Mouse (Mus musculus): ENCODE measurements around the gene Itgb4. TPM values are rescaled to one million over a fixed set of nuclear protein-coding genes. Genes with fewer than 3 reads are reported as not detected.

Itgb4 gene
- 0.26 TPM for polyA plus RNA-seq (2014; fragmentation: Illumina TruSeq; extraction: RNeasy Lipid Tissue Mini Kit (QIAGEN cat#74804); ENCODE audit: low replicate concordance)

DNA sequence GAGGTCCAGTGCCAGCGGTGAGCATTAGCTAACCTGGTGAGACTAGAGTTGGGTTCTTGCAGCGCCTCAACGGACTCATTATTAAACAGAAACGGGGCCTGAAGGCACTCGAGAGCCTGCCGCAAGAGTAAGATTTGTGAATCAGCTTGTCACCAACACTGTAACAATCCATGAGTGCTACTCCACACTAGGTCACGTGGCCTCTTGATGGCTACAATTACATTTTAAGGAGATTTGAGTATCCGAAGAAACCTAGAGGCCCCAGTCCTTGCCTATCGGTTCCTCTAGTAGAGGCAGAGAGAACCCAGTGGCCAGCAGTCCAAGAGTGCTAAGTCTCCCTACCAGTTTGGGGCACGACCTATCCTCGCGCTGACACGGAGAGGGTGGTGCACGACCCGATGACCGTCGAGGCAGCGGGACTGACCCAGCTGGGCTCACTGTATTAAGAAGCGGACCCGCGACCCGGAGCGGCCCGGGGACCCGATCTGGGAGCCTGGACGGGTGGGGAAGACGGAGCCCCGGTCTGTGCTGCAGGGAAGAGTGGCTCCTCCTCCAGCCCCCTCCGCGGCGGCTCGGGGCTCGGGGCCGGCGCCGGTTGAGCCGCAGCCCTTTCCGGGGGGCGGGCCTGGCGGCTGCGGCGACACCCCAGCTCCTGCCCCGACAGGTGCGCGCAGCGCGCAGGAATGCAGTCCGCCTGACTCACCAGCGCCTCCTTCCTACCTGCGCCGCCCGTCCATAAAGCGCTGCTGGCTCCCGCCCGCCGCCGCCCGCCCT lies at the start of gene Itgb4:
Gene Itgb4, plus strand, starts transcription at position 401 of the 774 bp plus-strand sequence.

DNA sequence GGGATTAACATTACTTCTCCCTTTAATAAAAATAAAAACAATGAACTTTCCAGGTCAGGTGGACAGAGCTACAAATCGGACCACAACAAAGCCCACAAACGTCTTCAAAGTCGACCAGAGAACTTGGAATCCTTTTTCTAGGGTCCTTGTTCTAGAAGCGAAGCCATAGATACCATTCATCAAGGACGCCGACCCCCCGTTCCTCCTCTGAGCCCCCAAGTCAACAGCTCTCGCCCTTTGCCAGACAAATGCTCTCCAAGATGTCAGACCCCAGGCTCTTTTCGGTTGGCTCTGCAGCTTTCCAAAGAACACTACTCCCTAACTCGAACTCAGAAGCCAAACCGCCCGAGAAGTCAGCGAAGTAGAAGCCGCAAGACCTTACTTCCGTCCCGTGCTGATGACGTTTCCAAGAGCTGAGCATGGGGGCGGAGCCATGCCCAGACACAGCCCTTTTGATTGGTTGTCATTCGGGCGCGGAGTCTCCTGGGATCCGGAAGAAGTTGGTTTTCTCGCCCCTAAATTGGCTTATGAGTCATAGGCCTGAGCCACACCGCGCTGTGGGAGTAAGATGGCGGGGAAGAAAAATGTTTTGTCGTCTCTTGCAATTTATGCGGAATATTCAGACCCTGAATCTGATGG lies 41.3 kb upstream of the Itgb4 start, which contains the start of the genes Sap30bp and Recql5:
Gene Sap30bp, plus strand, starts transcription at position 175 of the 639 bp plus-strand sequence.
Gene Recql5, minus strand, starts transcription at position 370 of the 639 bp plus-strand sequence.

DNA sequence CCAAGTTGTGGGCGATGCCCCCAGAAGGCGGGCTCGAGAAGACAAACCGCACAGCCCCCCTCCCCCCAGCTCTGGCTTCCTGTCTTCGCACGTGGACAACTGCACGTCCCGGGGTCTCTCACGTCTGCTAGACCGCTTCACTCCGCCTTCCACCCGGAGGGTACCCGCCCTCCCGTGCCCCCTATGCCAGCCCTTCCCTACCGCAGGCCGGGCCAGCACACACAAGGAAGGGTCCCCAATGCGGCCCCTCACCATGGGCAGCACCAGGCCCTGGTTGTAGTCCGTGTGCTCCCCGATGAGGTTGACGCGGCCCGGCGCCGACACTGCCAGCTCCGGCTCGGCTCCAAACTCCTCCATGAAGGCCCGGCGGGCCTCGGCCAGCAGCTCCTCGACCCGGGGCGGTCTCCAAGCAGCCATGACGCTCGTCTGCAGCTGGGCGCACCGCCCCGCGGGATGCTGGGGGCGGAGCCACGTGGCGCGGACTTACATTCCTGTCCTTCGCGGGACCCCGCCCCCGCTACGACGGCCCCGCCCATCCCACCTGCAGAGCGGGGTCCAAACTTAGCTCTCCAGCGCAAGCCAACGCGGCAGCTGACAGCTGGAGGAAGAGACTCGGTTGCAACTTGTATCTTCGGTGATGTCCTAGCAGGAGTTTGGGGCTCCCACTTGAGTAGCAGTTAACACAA lies 37.9 kb downstream of the Itgb4 start, which contains the start of gene Galk1:
Gene Galk1, minus strand, starts transcription at position 458 of the 686 bp plus-strand sequence.

DNA sequence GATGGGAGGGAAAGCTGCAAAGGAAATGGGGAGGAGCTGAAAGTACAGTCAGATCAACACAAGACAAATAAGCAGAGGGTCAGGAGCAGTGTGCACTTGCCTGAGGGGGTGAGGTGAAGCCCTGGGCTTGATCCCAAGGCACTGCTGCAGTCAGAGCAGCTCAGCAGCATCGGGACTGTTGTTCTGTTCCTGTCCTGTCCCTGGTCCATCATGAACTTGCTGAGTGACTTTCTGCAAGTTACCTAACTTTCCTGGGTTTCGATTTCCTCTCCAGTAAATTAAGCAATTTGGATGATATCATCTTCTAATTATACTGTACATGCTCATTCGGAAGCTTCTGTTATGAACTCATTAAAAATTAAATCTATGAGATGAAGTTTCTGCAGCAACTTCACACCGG lies 53.2 kb downstream of the Itgb4 start, which contains the start of gene H3f3b:
Gene H3f3b, minus strand, starts transcription at position 207 of the 400 bp plus-strand sequence.

DNA sequence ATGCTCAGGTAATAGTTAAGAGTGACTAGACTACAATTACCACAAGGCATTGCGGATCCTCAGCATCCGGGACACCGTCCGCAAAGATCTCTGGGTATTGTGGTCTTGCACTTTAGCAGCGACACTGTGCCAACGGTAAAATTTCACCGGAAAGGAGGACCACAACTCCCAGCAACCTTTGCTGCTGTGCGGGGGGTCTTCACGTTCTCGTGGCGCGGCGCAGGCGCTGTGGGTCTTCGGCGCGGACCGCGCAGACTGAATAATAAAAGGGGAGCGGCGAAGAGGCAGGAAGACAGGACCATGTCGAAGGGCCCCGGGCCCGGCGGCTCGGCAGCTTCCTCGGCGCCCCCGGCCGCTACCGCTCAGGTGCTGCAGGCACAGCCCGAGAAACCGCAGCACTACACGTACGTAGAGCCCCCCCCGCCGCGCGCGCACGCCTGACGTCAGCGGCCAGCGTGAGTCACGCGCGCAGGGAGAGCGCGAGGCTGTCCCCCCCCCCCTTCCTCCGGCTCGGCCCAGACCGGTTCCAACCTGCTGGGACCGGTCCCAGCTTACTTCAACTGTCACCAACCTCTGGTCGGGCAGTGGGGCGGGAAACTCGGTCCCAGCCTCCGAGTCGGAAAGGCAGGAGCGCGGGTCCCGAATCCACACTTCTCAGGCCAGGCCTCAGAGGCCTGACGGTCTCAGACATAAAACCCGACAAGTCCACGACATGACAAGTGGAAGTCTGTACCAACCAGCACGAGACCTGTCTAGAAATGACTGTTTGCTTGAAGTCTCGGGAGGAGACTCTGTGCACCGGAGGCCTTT lies 55.8 kb downstream of the Itgb4 start, which contains the start of gene Unk:
Gene Unk, plus strand, starts transcription at position 235 of the 810 bp plus-strand sequence.

Other genes with a start within 250 kb of the Itgb4 start
- gene Tmem94, start 209.3 kb upstream of the Itgb4 start, polyA plus RNA-seq (2014; fragmentation: Illumina TruSeq; extraction: RNeasy Lipid Tissue Mini Kit (QIAGEN cat#74804); ENCODE audit: low replicate concordance): 0.59 TPM
- 0.26 TPM for gene Caskin2, start 161.1 kb upstream of the Itgb4 start, polyA plus RNA-seq (2014; fragmentation: Illumina TruSeq; extraction: RNeasy Lipid Tissue Mini Kit (QIAGEN cat#74804); ENCODE audit: low replicate concordance)
- not detected for gene Tsen54, start 160.0 kb upstream of the Itgb4 start, polyA plus RNA-seq (2014; fragmentation: Illumina TruSeq; extraction: RNeasy Lipid Tissue Mini Kit (QIAGEN cat#74804); ENCODE audit: low replicate concordance)
- gene Llgl2, start 150.7 kb upstream of the Itgb4 start, polyA plus RNA-seq (2014; fragmentation: Illumina TruSeq; extraction: RNeasy Lipid Tissue Mini Kit (QIAGEN cat#74804); ENCODE audit: low replicate concordance): 3.8 TPM
- 14.8 TPM for gene Myo15b, start 116.3 kb upstream of the Itgb4 start, polyA plus RNA-seq (2014; fragmentation: Illumina TruSeq; extraction: RNeasy Lipid Tissue Mini Kit (QIAGEN cat#74804); ENCODE audit: low replicate concordance)
- not detected for gene Smim5, start 74.7 kb upstream of the Itgb4 start, polyA plus RNA-seq (2014; fragmentation: Illumina TruSeq; extraction: RNeasy Lipid Tissue Mini Kit (QIAGEN cat#74804); ENCODE audit: low replicate concordance)
- 1.3 TPM for gene Smim6, start 62.7 kb upstream of the Itgb4 start, polyA plus RNA-seq (2014; fragmentation: Illumina TruSeq; extraction: RNeasy Lipid Tissue Mini Kit (QIAGEN cat#74804); ENCODE audit: low replicate concordance)
- 2.9 TPM for gene Sap30bp, start 41.4 kb upstream of the Itgb4 start, polyA plus RNA-seq (2014; fragmentation: Illumina TruSeq; extraction: RNeasy Lipid Tissue Mini Kit (QIAGEN cat#74804); ENCODE audit: low replicate concordance)
- gene Recql5, start 41.2 kb upstream of the Itgb4 start, polyA plus RNA-seq (2014; fragmentation: Illumina TruSeq; extraction: RNeasy Lipid Tissue Mini Kit (QIAGEN cat#74804); ENCODE audit: low replicate concordance): 1.3 TPM
- not detected for gene Galk1, start 38.0 kb downstream of the Itgb4 start, polyA plus RNA-seq (2014; fragmentation: Illumina TruSeq; extraction: RNeasy Lipid Tissue Mini Kit (QIAGEN cat#74804); ENCODE audit: low replicate concordance)
- gene H3f3b, start 53.3 kb downstream of the Itgb4 start, polyA plus RNA-seq (2014; fragmentation: Illumina TruSeq; extraction: RNeasy Lipid Tissue Mini Kit (QIAGEN cat#74804); ENCODE audit: low replicate concordance): 1,105 TPM
- 1.2 TPM for gene Unk, start 55.6 kb downstream of the Itgb4 start, polyA plus RNA-seq (2014; fragmentation: Illumina TruSeq; extraction: RNeasy Lipid Tissue Mini Kit (QIAGEN cat#74804); ENCODE audit: low replicate concordance)
- not detected for gene Unc13d, start 103.3 kb downstream of the Itgb4 start, polyA plus RNA-seq (2014; fragmentation: Illumina TruSeq; extraction: RNeasy Lipid Tissue Mini Kit (QIAGEN cat#74804); ENCODE audit: low replicate concordance)
- gene Wbp2, start 112.3 kb downstream of the Itgb4 start, polyA plus RNA-seq (2014; fragmentation: Illumina TruSeq; extraction: RNeasy Lipid Tissue Mini Kit (QIAGEN cat#74804); ENCODE audit: low replicate concordance): 15.3 TPM
- gene Trim47, start 152.5 kb downstream of the Itgb4 start, polyA plus RNA-seq (2014; fragmentation: Illumina TruSeq; extraction: RNeasy Lipid Tissue Mini Kit (QIAGEN cat#74804); ENCODE audit: low replicate concordance): 0.56 TPM
- 6.7 TPM for gene Trim65, start 156.4 kb downstream of the Itgb4 start, polyA plus RNA-seq (2014; fragmentation: Illumina TruSeq; extraction: RNeasy Lipid Tissue Mini Kit (QIAGEN cat#74804); ENCODE audit: low replicate concordance)
- gene Mrpl38, start 164.2 kb downstream of the Itgb4 start, polyA plus RNA-seq (2014; fragmentation: Illumina TruSeq; extraction: RNeasy Lipid Tissue Mini Kit (QIAGEN cat#74804); ENCODE audit: low replicate concordance): 1.9 TPM
- 2.9 TPM for gene Fbf1, start 193.5 kb downstream of the Itgb4 start, polyA plus RNA-seq (2014; fragmentation: Illumina TruSeq; extraction: RNeasy Lipid Tissue Mini Kit (QIAGEN cat#74804); ENCODE audit: low replicate concordance)
- 1.2 TPM for gene Ten1, start 224.1 kb downstream of the Itgb4 start, polyA plus RNA-seq (2014; fragmentation: Illumina TruSeq; extraction: RNeasy Lipid Tissue Mini Kit (QIAGEN cat#74804); ENCODE audit: low replicate concordance)
- gene Acox1, start 224.3 kb downstream of the Itgb4 start, polyA plus RNA-seq (2014; fragmentation: Illumina TruSeq; extraction: RNeasy Lipid Tissue Mini Kit (QIAGEN cat#74804); ENCODE audit: low replicate concordance): 380 TPM

All from small intestine, adult 10 weeks (tissue).